Mouse (Mus musculus) lung, adult 2 months (tissue): Measurements from ENCODE around the gene Ak7. TPM values are rescaled to one million over a fixed set of nuclear protein-coding genes. Genes with fewer than 3 reads are reported as not detected.
A peak's percentile ranks its signal among the peaks of the same experiment; 100 is the strongest.

ENCODE experiments used
- DNase-seq: peaks from one replicate; pipeline ENCODE4 v3.0.0; 2022
- H3K4me1 ChIP-seq: fragments of 200-500 bp; 2 replicates; pipeline ENCODE4 v1.6.1; 2011; ENCODE audit warnings: low read length; ENCODE audit not compliant: control insufficient read depth, insufficient read depth
- H3K4me3 ChIP-seq: fragments of 200-500 bp; replicated peaks from 2 replicates; pipeline ENCODE3; 2011; ENCODE audit warnings: low read depth, mild to moderate bottlenecking, control low read depth, low read length; ENCODE audit errors: extremely low read depth
- CTCF ChIP-seq: fragments of 200-500 bp; IDR thresholded peaks from 2 replicates; pipeline ENCODE4 v1.5.1; 2011; ENCODE audit warnings: mild to moderate bottlenecking, low read length, control low read depth; ENCODE audit not compliant: insufficient read depth
- POLR2A ChIP-seq: fragments of 200-500 bp; IDR thresholded peaks from 2 replicates; pipeline ENCODE4 v1.6.1; 2011; ENCODE audit warnings: low read depth, mild to moderate bottlenecking, control low read depth, low read length, borderline replicate concordance; ENCODE audit errors: extremely low read depth
- WGBS: fragments of 180-500 bp; shearing (Covaris S2); methylation state at CpG from one replicate; pipeline ENCODE4 v1.1.7; 2018; 5-methylcytosine and 5-hydroxymethylcytosine counted together
- polyA plus RNA-seq: library from polyadenylated mRNA; depleted of rRNA; stranded (reverse); fragments of >200 nt; gene quantifications from 2 replicates; pipeline ENCODE4 v1.2.3, GENCODE M21; 2012

Gene Ak7
- polyA plus RNA-seq, 1 experiment = 7.1 TPM

DNA sequence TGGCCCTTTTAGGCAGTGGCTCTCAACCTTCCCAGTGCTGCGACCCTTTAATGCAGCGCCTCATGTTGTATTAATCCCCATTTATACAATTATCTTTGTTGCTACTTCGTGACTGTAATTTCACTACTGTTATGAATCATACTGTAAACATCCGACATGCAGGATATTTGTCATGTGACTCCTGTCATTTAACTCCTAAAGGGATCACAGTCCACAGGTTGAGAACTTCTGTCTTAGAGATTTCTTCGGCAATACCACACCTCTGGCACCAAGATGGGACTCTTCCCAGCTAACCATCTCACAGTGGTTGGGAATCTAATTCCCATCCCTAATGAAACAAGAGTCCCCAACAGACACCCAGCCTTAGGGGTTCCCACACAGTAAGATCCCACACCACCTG lies 42.3 kb downstream of the Ak7 start:
- no peaks in the 10 kb centered on the region for H3K4me1 ChIP-seq
- no peak overlapping the region for H3K4me3 ChIP-seq
- WGBS = 43% methylated on average over 5 of the region's 5 CpGs
- TF ChIP-seq CTCF (no peak), POLR2A (no peak)
- DNase-seq = no peak

DNA sequence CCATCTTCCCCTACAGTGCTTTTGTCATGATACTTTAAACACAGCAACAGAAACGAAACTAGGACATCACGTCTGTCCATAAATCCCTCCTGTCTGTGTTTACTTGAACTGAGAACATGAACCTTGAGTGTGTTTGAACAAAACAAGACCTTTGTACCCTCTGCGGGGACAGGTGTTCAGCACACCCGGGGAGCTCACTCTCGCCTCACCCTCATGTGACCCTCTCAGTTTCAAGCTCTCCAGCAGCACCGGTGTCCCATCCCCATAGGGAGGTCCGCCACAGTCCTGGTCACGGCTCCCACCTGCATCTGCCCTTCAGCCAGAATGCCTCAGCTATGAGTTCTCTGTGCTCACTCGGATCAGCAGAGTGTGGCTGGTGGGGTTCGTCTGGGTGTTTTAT lies 48.0 kb downstream of the Ak7 start:
- TF ChIP-seq CTCF = no peak
- TF ChIP-seq POLR2A = no peak
- WGBS = 71% methylated on average over 10 of the region's 10 CpGs
- no peaks in the 10 kb centered on the region for H3K4me1 ChIP-seq
- no peak overlapping the region for H3K4me3 ChIP-seq
- DNase-seq = no peak

DNA sequence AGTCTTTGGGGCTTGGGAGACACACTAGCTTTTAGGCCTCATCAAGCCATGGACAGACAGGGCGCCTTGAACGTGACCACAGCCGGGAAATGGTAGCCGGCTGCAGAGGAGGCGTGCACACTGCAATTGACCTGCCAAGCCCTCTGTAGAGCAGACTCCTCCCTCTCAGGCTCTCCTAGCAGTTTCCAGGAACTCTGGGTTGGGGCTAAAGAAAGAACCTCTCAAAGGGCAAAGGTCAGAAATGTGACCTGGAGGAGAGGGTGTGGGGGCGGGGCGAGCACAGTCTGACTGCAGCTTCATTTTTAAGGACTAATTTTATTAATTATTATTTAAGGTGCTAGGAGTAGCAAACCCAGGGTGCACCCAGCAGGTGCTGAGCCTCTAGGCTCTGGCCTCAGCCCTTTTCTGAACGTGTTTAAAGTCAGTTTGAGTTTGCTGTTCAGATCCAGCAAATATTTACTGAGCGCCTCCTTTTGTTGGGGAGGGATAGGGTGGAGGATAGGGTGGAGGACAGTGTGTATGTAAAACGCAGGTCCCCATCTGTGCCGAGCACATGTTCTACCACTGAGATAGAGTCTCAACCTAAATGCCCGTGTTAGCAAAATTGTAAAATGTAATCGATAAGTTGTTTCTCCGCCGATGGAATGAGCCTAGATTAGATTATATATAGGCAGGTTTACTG lies 52.2 kb downstream of the Ak7 start:
- 40% methylated on average over 15 of the region's 15 CpGs for WGBS

DNA sequence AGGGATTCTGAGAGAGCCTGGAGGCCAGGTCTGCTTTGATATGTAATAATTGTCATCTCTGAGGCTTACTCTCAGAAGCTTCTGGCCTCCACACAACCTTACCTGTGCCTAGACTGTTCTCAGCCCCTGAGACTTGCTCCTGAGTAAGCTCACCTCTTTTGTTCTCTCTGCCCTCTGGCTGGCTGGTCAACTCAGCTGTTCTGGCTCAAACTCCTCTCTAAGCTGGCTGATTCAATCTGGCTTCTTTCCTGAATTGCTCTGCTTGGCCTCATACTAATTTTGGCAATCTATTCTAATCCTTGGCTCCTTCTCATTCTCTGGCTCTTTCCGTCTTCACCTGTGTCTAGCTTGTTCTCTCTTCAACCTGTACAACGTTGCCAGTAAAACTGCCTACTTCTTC lies 53.1 kb downstream of the Ak7 start:
- WGBS = 72% methylated on average over 2 of the region's 2 CpGs
- TF ChIP-seq CTCF (no peak), POLR2A (no peak)
- no peak for DNase-seq
- H3K4me3 ChIP-seq = no peak overlapping the region
- H3K4me1 ChIP-seq = no peaks in the 10 kb centered on the region

More for the DNA sequence above, 52.2 kb downstream of the Ak7 start:
- TF ChIP-seq POLR2A (no peak), CTCF (no peak)
- Histone ChIP-seq H3K4me1 (no peaks in the 10 kb centered on the region), H3K4me3 (no peak overlapping the region)
- DNase-seq = peak; percentile 7

DNA sequence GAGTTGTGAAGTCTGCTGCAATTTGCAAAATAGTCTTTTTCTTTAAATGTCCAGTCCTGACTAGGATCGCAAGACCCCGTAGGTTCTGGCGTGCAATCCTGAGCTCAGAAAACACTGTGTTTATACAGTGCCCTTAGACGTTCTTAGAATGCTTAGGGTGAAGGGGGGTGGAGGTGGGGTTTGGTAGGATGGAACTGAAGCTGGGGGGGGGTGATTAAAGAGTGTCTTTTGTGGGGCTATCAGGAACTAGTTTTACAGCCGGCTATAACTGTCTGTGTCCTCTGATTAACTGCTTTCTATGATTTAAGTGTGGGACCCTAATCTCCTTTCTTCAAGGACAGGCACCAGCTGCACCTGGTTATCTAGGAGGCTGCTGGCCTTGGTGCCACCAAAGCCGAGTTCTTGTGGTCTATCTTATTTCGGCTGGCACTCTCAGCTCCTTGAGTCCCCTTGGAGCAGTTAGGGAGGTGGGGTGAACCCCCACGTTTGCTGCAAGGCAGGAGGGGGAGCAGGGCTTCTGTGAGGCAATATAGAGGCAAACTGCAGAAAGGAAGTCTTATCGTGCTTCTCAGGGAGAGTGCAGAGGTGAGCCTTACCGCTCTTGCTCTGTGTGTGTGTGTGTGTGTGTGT lies 54.2 kb downstream of the Ak7 start:
- H3K4me3 ChIP-seq = no peak overlapping the region
- DNase-seq = no peak
- no peak for TF ChIP-seq POLR2A
- no peak for TF ChIP-seq CTCF
- WGBS = 40% methylated on average over 10 of the region's 10 CpGs
- no peaks in the 10 kb centered on the region for H3K4me1 ChIP-seq

DNA sequence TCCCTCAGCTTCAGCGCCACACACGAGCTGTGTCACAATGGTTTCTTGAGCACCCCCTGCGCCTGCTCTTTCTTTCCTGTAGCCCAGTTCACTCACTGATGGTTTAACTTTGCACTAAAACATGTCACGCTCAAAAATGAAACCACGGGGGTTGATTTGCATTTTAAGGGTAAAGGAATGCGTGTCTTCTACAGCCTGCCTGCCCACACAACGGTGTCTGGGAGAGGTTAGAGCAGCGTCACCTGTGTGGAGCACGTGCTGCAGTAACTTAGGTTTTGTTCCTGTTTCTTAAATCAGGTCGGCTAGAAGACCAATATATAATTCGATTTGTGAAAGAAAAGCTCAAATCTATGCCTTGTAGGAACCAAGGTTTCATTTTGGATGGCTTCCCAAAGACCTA lies 55.4 kb downstream of the Ak7 start:
- TF ChIP-seq CTCF (no peak), POLR2A (no peak)
- Histone ChIP-seq H3K4me3 (no peak overlapping the region), H3K4me1 (no peaks in the 10 kb centered on the region)
- 52% methylated on average over 11 of the region's 11 CpGs for WGBS
- no peak for DNase-seq

DNA sequence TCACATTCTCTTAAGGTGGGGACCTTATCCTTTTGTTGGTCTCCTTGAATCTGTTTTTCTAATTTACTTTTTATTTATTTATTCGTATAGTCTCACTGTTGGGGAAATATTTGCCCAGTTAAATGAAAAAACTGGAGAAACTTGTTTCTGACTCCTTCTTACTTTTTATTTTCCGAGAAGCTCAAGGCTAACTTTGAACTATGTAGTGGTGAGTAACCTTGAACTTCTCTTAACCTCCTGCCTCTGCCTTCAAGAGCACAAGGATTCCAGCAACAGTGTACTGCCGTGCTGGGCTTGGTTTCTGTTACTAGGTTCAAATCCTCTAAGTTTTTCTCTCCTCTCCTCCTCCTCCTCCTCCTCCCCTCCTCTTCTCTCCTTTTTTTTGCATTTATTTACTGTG lies 55.9 kb downstream of the Ak7 start:
- DNase-seq = no peak
- WGBS = 49% methylated on average over 3 of the region's 3 CpGs
- no peaks in the 10 kb centered on the region for H3K4me1 ChIP-seq
- TF ChIP-seq POLR2A (no peak), CTCF (no peak)
- H3K4me3 ChIP-seq = no peak overlapping the region

DNA sequence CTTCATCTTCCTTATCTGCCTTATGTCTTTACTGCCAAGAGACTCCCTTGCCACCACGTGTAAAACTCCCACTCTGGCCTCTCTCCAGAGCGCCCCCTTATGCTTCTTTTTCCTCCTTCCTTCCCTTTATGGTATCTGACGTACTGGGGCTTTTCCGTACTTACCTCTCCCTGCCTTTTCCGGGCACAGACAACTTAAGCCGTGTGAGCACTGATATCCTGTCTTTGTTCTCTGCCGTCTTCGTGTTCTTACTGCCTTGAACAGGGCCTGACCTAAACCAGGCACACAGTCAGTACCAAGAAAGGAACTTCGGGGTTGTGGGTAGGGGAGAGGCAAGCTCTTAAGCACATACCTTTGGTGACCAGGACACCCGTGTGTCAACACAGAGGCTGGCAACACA lies 63.9 kb downstream of the Ak7 start:
- WGBS = 35% methylated on average over 10 of the region's 10 CpGs
- H3K4me1 ChIP-seq = no peaks in the 10 kb centered on the region
- H3K4me3 ChIP-seq = no peak overlapping the region
- no peak for DNase-seq
- no peak for TF ChIP-seq POLR2A
- TF ChIP-seq CTCF = no peak

DNA sequence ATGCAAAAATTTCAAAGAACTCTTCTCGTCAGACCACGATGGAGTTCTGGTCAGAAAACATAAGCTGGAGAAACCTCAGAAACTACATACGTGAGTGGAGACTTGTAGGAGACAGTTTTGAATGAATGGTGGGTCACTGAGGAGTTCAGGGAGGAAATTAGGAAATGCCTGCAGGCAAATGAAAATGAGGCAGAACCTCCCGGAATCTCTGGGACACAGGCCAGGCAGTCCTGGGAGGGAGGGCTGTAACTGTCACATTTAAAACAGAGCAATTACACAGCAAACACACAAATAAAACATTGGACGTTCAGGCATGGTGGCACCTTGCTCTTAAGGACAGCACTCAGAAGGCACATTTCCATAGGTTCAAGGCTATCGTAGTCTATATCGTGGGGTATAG lies 69.1 kb downstream of the Ak7 start:
- Histone ChIP-seq H3K4me3 (no peak overlapping the region), H3K4me1 (no peaks in the 10 kb centered on the region)
- 58% methylated on average over 7 of the region's 7 CpGs for WGBS
- TF ChIP-seq CTCF (no peak), POLR2A (no peak)
- DNase-seq = no peak

DNA sequence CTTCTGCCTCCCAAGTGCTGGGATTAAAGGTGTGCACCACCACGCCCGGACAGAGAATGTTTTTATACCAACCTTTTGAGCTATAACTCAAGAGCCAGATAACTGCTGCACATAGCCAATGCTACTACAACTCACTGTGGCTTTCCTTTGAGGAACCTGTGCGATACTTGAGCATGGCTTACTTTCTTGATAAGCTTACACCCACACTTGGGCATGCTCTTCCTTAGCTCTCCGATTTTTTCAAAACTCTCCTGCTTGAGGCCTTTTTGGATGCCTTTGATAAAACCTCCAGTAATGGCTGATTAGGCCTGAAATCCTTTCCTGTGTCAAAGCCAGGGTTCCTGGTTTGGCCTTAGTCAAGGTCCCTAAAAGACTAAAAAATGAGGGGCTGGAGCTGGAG lies 71.9 kb downstream of the Ak7 start:
- 72% methylated on average over 4 of the region's 4 CpGs for WGBS
- no peak overlapping the region for H3K4me3 ChIP-seq
- no peak for DNase-seq
- H3K4me1 ChIP-seq = no peaks in the 10 kb centered on the region
- TF ChIP-seq CTCF (no peak), POLR2A (no peak)
